Mouse (Mus musculus): ENCODE results near the gene Tex2. TPM values are rescaled to one million over a fixed set of nuclear protein-coding genes. Genes with fewer than 3 reads are reported as not detected.

Tex2 gene
- polyA plus RNA-seq, 1 experiment from 2014 or later = 8.9 TPM

DNA sequence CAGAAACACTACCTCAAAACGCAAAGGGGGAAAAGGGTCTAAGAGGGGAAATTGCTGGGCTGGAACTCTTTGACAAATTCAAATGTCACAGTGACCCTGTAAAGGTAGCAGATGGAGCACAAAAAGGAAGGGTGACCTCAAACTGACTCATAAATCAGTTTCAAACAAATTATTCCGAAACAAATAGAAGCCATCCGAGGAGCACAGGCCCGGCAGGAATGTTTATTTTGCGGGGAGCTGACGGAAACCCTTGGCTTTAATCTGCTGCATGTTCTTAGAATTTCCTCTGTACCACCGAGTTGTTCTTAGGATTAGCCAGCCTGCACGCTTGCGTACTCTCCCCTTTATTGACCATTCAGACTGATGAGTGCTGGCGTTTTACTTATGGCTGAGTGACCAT, 123.2 kb downstream of the Tex2 start:
- 26% methylated on average over 10 of the region's 10 CpGs for WGBS
- no peaks in the 10 kb centered on the region for H3K36me3 ChIP-seq (ENCODE audit: insufficient read depth, low read length)
- no peak overlapping the region for H3K4me3 ChIP-seq (ENCODE audit: low read depth, low read length)
- ATAC-seq = no peak
- TF ChIP-seq CTCF (IDR thresholded peaks at IDR 0.05) (no peak), EP300 (IDR thresholded peaks at IDR 0.05) (peak; percentile 62; the same call in 1 of the 2 replicates)
- 0 out of 2 replicates have a peak overlapping the region, but pooled peaks have one; percentile 4 for H3K27ac ChIP-seq (ENCODE audit: low read length)
- H3K9ac ChIP-seq (replicated peaks; ENCODE audit: low read depth) = no peak overlapping the region
- H3K4me1 ChIP-seq (ENCODE audit: insufficient read depth, low read depth, low read length) = peaks cover 8% of the 10 kb centered on the region
- no peak for DNase-seq (ENCODE audit: low spot score)
- H3K4me2 ChIP-seq (replicated peaks; ENCODE audit: low read depth, low read length) = no peak overlapping the region
- no peaks in the 10 kb centered on the region for H3K27me3 ChIP-seq (replicated peaks; ENCODE audit: insufficient read depth, low read length)
- no peaks in the 10 kb centered on the region for H3K9me3 ChIP-seq (ENCODE audit: low read length)

- peak; percentile 57 for DNase-seq (ENCODE audit: low spot score)
- H3K4me2 ChIP-seq (replicated peaks; ENCODE audit: low read depth, low read length) = no peak overlapping the region
- WGBS = 45% methylated on average over 5 of the region's 7 CpGs
These were observed 124.1 kb downstream of the Tex2 start for GRCm38 (mm10) chr11:106489036-106489693.

DNA sequence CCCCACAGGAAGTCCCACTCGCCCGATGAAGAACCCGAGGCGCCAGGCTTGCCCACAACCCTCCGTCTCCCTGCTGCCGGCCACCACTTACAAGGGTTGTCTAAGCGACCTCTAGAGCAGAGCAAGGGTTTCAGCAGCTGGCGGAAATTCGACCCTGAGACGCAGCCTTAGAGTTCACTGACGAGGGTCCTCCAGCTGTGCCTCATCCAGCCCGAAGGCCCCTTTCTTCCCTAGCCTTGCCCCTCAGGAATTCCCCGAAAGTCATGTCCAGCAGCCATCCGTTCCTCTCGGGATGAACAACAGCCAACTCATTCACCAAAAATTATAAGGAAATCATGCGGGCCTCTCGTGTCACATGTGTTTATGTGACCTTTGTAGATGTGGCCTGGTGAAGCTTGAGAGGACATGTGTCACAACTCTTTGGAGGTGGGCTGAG, 125.1 kb downstream of the Tex2 start:
- H3K9me3 ChIP-seq (ENCODE audit: low read length) = no peaks in the 10 kb centered on the region
- H3K9ac ChIP-seq (replicated peaks; ENCODE audit: low read depth) = no peak overlapping the region
- no peaks in the 10 kb centered on the region for H3K27me3 ChIP-seq (replicated peaks; ENCODE audit: insufficient read depth, low read length)
- peak; percentile 83 for DNase-seq (ENCODE audit: low spot score)
- H3K27ac ChIP-seq (ENCODE audit: low read length) = peak overlapping the region; percentile 98
- no peaks in the 10 kb centered on the region for H3K36me3 ChIP-seq (ENCODE audit: insufficient read depth, low read length)
- peak; percentile 60 for ATAC-seq
- H3K4me2 ChIP-seq (replicated peaks; ENCODE audit: low read depth, low read length) = peak overlapping the region; percentile 73
- peak overlapping the region; percentile 94 for H3K4me3 ChIP-seq (ENCODE audit: low read depth, low read length)
- peak; percentile 71; the same call in 1 of the 2 replicates for TF ChIP-seq EP300 (IDR thresholded peaks at IDR 0.05)
- peak; percentile 36 for TF ChIP-seq CTCF (IDR thresholded peaks at IDR 0.05)
- peaks cover 8% of the 10 kb centered on the region for H3K4me1 ChIP-seq (ENCODE audit: insufficient read depth, low read depth, low read length)
- WGBS = 6% methylated on average over 17 of the region's 17 CpGs

More at GRCm38 (mm10) chr11:106489036-106489693, 124.1 kb downstream of the Tex2 start:
- Histone ChIP-seq H3K4me1 (ENCODE audit: insufficient read depth, low read depth, low read length) (peaks cover 8% of the 10 kb centered on the region), H3K9me3 (ENCODE audit: low read length) (no peaks in the 10 kb centered on the region), H3K36me3 (ENCODE audit: insufficient read depth, low read length) (no peaks in the 10 kb centered on the region), H3K4me3 (ENCODE audit: low read depth, low read length) (no peak overlapping the region), H3K27ac (ENCODE audit: low read length) (0 out of 2 replicates have a peak overlapping the region, but pooled peaks have one; percentile 34), H3K9ac (replicated peaks; ENCODE audit: low read depth) (no peak overlapping the region), H3K27me3 (replicated peaks; ENCODE audit: insufficient read depth, low read length) (no peaks in the 10 kb centered on the region)
- no peak for ATAC-seq
- no peak for TF ChIP-seq EP300 (IDR thresholded peaks at IDR 0.05)
- no peak for TF ChIP-seq CTCF (IDR thresholded peaks at IDR 0.05)

GRCm38 (mm10) chr11:106487733-106488115, 125.5 kb downstream of the Tex2 start, which contains the start of gene Ern1:
TSS of gene Ern1 (minus strand) at chr11:106487852.
- Histone ChIP-seq H3K9me3 (ENCODE audit: low read length) (no peaks in the 10 kb centered on the region), H3K9ac (replicated peaks; ENCODE audit: low read depth) (peak within 1 kb of the TSS; percentile 84), H3K4me1 (ENCODE audit: insufficient read depth, low read depth, low read length) (peaks cover 8% of the 10 kb centered on the region), H3K27me3 (replicated peaks; ENCODE audit: insufficient read depth, low read length) (no peaks in the 10 kb centered on the region), H3K4me3 (ENCODE audit: low read depth, low read length) (peak within 1 kb of the TSS; percentile 94), H3K4me2 (replicated peaks; ENCODE audit: low read depth, low read length) (peak within 1 kb of the TSS; percentile 73), H3K27ac (ENCODE audit: low read length) (peak within 1 kb of the TSS; percentile 98), H3K36me3 (ENCODE audit: insufficient read depth, low read length) (no peaks in the 10 kb centered on the region)
- under 1% methylated on average over 27 of the region's 28 CpGs for WGBS
- TF ChIP-seq CTCF (IDR thresholded peaks at IDR 0.05) (no peak), EP300 (IDR thresholded peaks at IDR 0.05) (no peak; the same call in 1 of the 2 replicates)
- DNase-seq (ENCODE audit: low spot score) (peak; percentile 96), ATAC-seq (peak; percentile 96)

- H3K4me2 ChIP-seq (replicated peaks; ENCODE audit: low read depth, low read length) = peak overlapping the region; percentile 73
- peak overlapping the region; percentile 84 for H3K9ac ChIP-seq (replicated peaks; ENCODE audit: low read depth)
- under 1% methylated on average over 45 of the region's 86 CpGs for WGBS
- peak overlapping the region; percentile 98 for H3K27ac ChIP-seq (ENCODE audit: low read length)
- H3K36me3 ChIP-seq (ENCODE audit: insufficient read depth, low read length) = no peaks in the 10 kb centered on the region
- peak; percentile 19; the same call in 1 of the 2 replicates for TF ChIP-seq CTCF (IDR thresholded peaks at IDR 0.05)
- TF ChIP-seq EP300 (IDR thresholded peaks at IDR 0.05) = no peak
- no peaks in the 10 kb centered on the region for H3K27me3 ChIP-seq (replicated peaks; ENCODE audit: insufficient read depth, low read length)
- H3K4me3 ChIP-seq (ENCODE audit: low read depth, low read length) = peak overlapping the region; percentile 94
- H3K9me3 ChIP-seq (ENCODE audit: low read length) = no peaks in the 10 kb centered on the region
- peaks cover 8% of the 10 kb centered on the region for H3K4me1 ChIP-seq (ENCODE audit: insufficient read depth, low read depth, low read length)
- peak; percentile 78 for ATAC-seq
- DNase-seq (ENCODE audit: low spot score) = peak; percentile 63
These were observed 126.1 kb downstream of the Tex2 start for GRCm38 (mm10) chr11:106486866-106487732.

All from lung, postnatal 0 days (tissue).